Mouse (Mus musculus) midbrain, embryonic 14.5 days (tissue): ENCODE measurements around the gene Tes. TPM values are rescaled to one million over a fixed set of nuclear protein-coding genes. Genes with fewer than 3 reads are reported as not detected.

Source experiments
- ATAC-seq: fragments of 200-750 bp; cut with Nextera tagmentation; 2 replicates; pipeline ENCODE4 v1.8.0; 2017; ENCODE audit warnings: moderate number of reproducible peaks, moderate library complexity; ENCODE audit not compliant: low FRiP score, low TSS enrichment
- DNase-seq: peaks from one replicate; pipeline ENCODE4 v3.0.0-alpha.2; 2015
- H3K27ac ChIP-seq: fragments of 300-500 bp; sonication (generic); replicated peaks from 2 replicates; pipeline ENCODE4 v1.5.1; 2014; ENCODE audit warnings: mild to moderate bottlenecking, low read depth, low read length, moderate library complexity
- H3K27me3 ChIP-seq: fragments of 300-500 bp; sonication (generic); 2 replicates; pipeline ENCODE4 v1.6.1; 2014; ENCODE audit warnings: low read length, control low read depth, mixed read lengths; ENCODE audit not compliant: control insufficient read depth, insufficient read depth
- H3K36me3 ChIP-seq: fragments of 300-500 bp; sonication (generic); 2 replicates; pipeline ENCODE4 v1.6.1; 2014; ENCODE audit warnings: low read length, control low read depth; ENCODE audit not compliant: control insufficient read depth, insufficient read depth
- H3K4me1 ChIP-seq: fragments of 300-500 bp; sonication (generic); 2 replicates; pipeline ENCODE4 v1.6.1; 2014; ENCODE audit warnings: mild to moderate bottlenecking, antibody characterized with exemption, low read length, control low read depth; ENCODE audit not compliant: control insufficient read depth, insufficient read depth
- H3K4me2 ChIP-seq: fragments of 300-500 bp; sonication (generic); 2 replicates; pipeline ENCODE4 v1.6.1; 2014; ENCODE audit warnings: mild to moderate bottlenecking, low read length, moderate library complexity
- H3K4me3 ChIP-seq: fragments of 300-500 bp; sonication (generic); replicated peaks from 2 replicates; pipeline ENCODE4 v1.5.1; 2014; ENCODE audit warnings: low read depth, low read length
- H3K9ac ChIP-seq: fragments of 300-500 bp; sonication (generic); replicated peaks from 2 replicates; pipeline ENCODE4 v1.6.1; 2014; ENCODE audit warnings: mild to moderate bottlenecking, low read length, moderate library complexity
- H3K9me3 ChIP-seq: fragments of 300-500 bp; sonication (generic); 2 replicates; pipeline ENCODE4 v1.6.1; 2016; ENCODE audit warnings: low read length, control low read depth, mixed read lengths; ENCODE audit not compliant: control insufficient read depth
- WGBS: fragments of 180-500 bp; shearing (Covaris S2); extraction: QIAGEN DNeasy Blood & Tissue Kit; methylation state at CpG from one replicate; pipeline ENCODE4 v1.1.7; 2014; 5-methylcytosine and 5-hydroxymethylcytosine counted together
- polyA plus RNA-seq: library from polyadenylated mRNA; unstranded; fragments of >200 nt; fragmentation: Nextera tagmentation; extraction: Ambion mirVana; gene quantifications from 2 replicates; pipeline ENCODE4 v1.2.1, GENCODE M21; 2014

The Tes gene
- polyA plus RNA-seq = 32.8 and 36.3 TPM in 2 replicates

GRCm38 (mm10) chr6:17064936-17065790 is at the start of gene Tes:
Tes (plus strand) TSS chr6:17065149.
- Histone ChIP-seq H3K27ac (peak within 1 kb of the TSS; percentile 60), H3K4me3 (peak within 1 kb of the TSS; percentile 71), H3K4me1 (0 out of 2 replicates have a peak, but pooled peaks cover 4% of the 10 kb centered on the region), H3K36me3 (no peaks in the 10 kb centered on the region), H3K27me3 (no peaks in the 10 kb centered on the region), H3K9me3 (no peaks in the 10 kb centered on the region), H3K9ac (peak within 1 kb of the TSS; percentile 84), H3K4me2 (peak within 1 kb of the TSS; percentile 85)
- WGBS = under 1% methylated on average over 63 of the region's 63 CpGs
- DNase-seq (peak; percentile 91), ATAC-seq (peak; percentile 96)

DNA sequence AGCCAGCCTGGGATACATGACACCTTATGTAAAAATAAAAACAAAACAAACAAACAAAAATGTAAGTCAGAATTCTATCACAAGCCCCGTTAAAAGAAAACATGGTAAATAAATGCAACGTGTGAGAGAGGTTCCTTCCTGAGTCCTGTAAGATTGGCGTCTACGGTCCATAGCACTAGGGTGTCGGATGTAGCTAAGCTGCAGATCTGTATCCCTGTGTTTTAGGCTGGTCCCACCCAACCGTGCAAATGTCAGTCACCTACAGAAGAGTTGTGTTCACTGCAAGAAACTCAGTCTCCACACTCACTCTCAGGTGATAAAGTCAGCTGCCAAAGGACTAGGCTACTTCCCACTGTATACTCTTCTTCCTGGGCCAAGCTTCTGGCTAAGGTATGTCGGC is 39.1 kb upstream of the Tes start:
- DNase-seq (no peak), ATAC-seq (no peak)

DNA sequence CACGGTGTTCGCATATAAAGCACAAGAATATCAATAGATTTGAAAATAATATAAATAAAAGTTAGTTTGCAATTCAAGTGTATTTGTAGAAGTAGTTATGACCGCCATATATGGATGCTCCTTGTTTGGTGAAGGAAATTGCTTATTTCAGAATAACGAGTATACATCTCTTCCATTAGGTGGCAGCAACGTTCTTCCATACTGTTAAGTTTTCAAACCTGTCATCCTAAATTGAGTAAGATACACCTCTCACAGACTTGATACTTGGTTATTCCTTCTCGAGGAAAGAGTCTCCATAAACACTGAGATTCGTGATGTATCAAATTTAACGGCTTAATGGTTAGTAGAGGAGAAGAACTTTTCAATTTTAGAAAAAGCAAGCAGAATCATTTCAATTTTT is 37.4 kb upstream of the Tes start:
- DNase-seq = peak; percentile 91
- WGBS = 19% methylated on average over 8 of the region's 8 CpGs
- Histone ChIP-seq H3K9me3 (no peaks in the 10 kb centered on the region), H3K4me1 (no peaks in the 10 kb centered on the region), H3K9ac (no peak overlapping the region), H3K27ac (no peak overlapping the region), H3K27me3 (no peaks in the 10 kb centered on the region), H3K4me2 (no peak overlapping the region), H3K4me3 (no peak overlapping the region), H3K36me3 (no peaks in the 10 kb centered on the region)
- ATAC-seq = no peak

More for the DNA sequence above, 39.1 kb upstream of the Tes start:
- no peaks in the 10 kb centered on the region for H3K27me3 ChIP-seq
- no peaks in the 10 kb centered on the region for H3K9me3 ChIP-seq
- no peak overlapping the region for H3K4me2 ChIP-seq
- no peaks in the 10 kb centered on the region for H3K4me1 ChIP-seq
- H3K27ac ChIP-seq = no peak overlapping the region
- no peak overlapping the region for H3K4me3 ChIP-seq
- 60% methylated on average over 7 of the region's 7 CpGs for WGBS
- no peaks in the 10 kb centered on the region for H3K36me3 ChIP-seq
- H3K9ac ChIP-seq = no peak overlapping the region

- Histone ChIP-seq H3K4me3 (no peak overlapping the region), H3K9ac (no peak overlapping the region), H3K4me2 (no peak overlapping the region), H3K27me3 (no peaks in the 10 kb centered on the region), H3K9me3 (no peaks in the 10 kb centered on the region), H3K4me1 (no peaks in the 10 kb centered on the region), H3K27ac (no peak overlapping the region), H3K36me3 (no peaks in the 10 kb centered on the region)
- DNase-seq (no peak), ATAC-seq (no peak)
- WGBS = 88% methylated on average over 8 of the region's 8 CpGs
Observed at GRCm38 (mm10) chr6:17028809-17029208, 36.1 kb upstream of the Tes start.

GRCm38 (mm10) chr6:17032231-17032728 is 32.7 kb upstream of the Tes start:
- Histone ChIP-seq H3K4me3 (no peak overlapping the region), H3K9me3 (no peaks in the 10 kb centered on the region), H3K27ac (no peak overlapping the region), H3K4me1 (no peaks in the 10 kb centered on the region), H3K4me2 (no peak overlapping the region), H3K9ac (no peak overlapping the region), H3K27me3 (no peaks in the 10 kb centered on the region), H3K36me3 (no peaks in the 10 kb centered on the region)
- DNase-seq = peak; percentile 8
- WGBS = 0% methylated on average over 2 of the region's 2 CpGs
- ATAC-seq = no peak

DNA sequence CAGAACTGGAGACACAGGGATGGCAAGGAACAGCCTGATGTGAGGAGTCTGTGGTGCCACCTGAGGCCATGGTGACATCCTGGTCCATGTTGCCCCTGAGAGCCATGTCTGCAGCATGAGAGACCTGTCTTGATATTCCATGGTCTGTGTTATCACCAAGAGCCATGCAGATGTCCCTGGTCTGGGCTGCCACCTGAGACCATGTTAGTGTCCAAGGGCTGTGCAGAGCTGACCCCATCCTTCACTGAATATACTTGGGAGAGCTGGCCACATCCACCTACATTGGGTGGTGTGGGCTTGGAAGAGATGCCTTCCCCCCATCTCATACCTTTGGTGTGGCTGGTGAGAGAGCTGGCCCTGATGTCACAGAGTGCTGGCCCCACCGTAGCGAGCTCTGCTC is 30.9 kb upstream of the Tes start:
- no peak overlapping the region for H3K4me3 ChIP-seq
- no peak overlapping the region for H3K4me2 ChIP-seq
- no peak overlapping the region for H3K9ac ChIP-seq
- H3K27me3 ChIP-seq = no peaks in the 10 kb centered on the region
- ATAC-seq = no peak
- no peaks in the 10 kb centered on the region for H3K4me1 ChIP-seq
- no peak overlapping the region for H3K27ac ChIP-seq
- 94% methylated on average over 2 of the region's 2 CpGs for WGBS
- no peaks in the 10 kb centered on the region for H3K9me3 ChIP-seq
- H3K36me3 ChIP-seq = no peaks in the 10 kb centered on the region
- DNase-seq = no peak

DNA sequence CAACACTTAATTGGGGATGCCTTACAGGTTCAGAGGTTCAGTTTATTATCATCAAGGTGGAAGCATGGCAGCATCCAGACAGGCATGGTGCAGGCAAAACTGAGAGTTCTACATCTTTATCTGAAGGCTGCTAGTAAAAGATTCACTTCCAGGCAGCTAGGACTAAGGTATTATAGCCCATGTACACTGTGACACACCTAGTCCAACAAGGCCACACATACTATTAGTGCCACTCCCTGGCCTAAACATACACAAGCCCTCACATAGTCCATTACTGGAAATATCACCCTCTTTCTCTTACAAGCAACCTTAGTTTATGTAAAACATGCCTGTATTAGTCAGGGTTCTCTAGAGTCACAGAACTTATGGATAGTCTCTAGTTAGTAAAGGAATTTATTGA is 29.7 kb upstream of the Tes start:
- Histone ChIP-seq H3K4me2 (no peak overlapping the region), H3K9ac (no peak overlapping the region), H3K4me3 (no peak overlapping the region), H3K4me1 (no peaks in the 10 kb centered on the region), H3K27ac (no peak overlapping the region), H3K36me3 (no peaks in the 10 kb centered on the region), H3K9me3 (no peaks in the 10 kb centered on the region), H3K27me3 (no peaks in the 10 kb centered on the region)
- no peak for ATAC-seq
- no peak for DNase-seq

DNA sequence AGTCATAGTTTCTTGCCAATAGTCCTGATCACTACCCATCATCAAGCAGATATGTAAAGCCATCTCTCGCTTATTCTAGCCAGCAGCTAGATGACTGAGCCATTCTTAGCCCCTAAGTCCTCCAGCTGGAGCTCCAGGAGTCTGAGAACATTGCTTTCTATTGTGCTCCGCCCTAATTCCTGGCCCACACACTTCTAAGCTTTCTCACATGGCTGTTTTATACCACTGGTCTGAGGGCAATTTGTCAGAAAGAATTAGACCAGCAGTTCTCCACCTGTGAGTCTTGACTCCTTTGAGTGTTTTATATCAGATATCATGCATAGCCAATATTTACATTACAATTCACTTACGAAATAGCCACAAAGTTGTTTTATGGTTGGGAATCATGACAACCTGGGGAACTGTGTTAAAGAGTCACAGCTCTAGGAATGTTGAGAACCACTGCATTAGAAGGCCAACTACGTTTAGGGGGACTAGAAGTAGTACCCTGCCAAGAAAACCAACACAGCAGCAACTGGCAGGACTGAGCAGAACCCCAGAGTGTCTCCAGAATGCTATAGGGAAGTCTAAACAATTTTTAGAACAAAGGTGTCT is 13.4 kb upstream of the Tes start:
- Histone ChIP-seq H3K27me3 (no peaks in the 10 kb centered on the region), H3K9me3 (no peaks in the 10 kb centered on the region), H3K36me3 (no peaks in the 10 kb centered on the region), H3K27ac (no peak overlapping the region), H3K4me3 (no peak overlapping the region), H3K4me1 (no peaks in the 10 kb centered on the region), H3K9ac (no peak overlapping the region), H3K4me2 (no peak overlapping the region)
- ATAC-seq (no peak), DNase-seq (no peak)
- WGBS = 84% methylated on average over 4 of the region's 4 CpGs
